Mouse (Mus musculus) forebrain, embryonic 15.5 days (tissue): ENCODE measurements around the gene Gapdh. TPM values are rescaled to one million over a fixed set of nuclear protein-coding genes. Genes with fewer than 3 reads are reported as not detected.

ENCODE experiments used
- ATAC-seq: fragments of 200-750 bp; cut with Nextera tagmentation; replicated peaks from 2 replicates; pipeline ENCODE4 v1.8.0; 2017; ENCODE audit warnings: mild to moderate bottlenecking, moderate TSS enrichment, moderate library complexity
- H3K27ac ChIP-seq: fragments of 300-500 bp; sonication (generic); replicated peaks from 2 replicates; pipeline ENCODE4 v1.5.1; 2015; ENCODE audit warnings: mild to moderate bottlenecking, inconsistent platforms
- H3K27me3 ChIP-seq: fragments of 300-500 bp; sonication (generic); 2 replicates; pipeline ENCODE4 v1.6.1; 2015; ENCODE audit warnings: inconsistent platforms
- H3K36me3 ChIP-seq: fragments of 300-500 bp; sonication (generic); 2 replicates; pipeline ENCODE4 v1.6.1; 2015; ENCODE audit warnings: mild to moderate bottlenecking, inconsistent platforms
- H3K4me1 ChIP-seq: fragments of 300-500 bp; sonication (generic); 2 replicates; pipeline ENCODE4 v1.6.1; 2015; ENCODE audit warnings: inconsistent platforms
- H3K4me2 ChIP-seq: fragments of 300-500 bp; sonication (generic); replicated peaks from 2 replicates; pipeline ENCODE4 v1.6.1; 2015; ENCODE audit warnings: mild to moderate bottlenecking, inconsistent platforms
- H3K4me3 ChIP-seq: fragments of 300-500 bp; sonication (generic); 2 replicates; pipeline ENCODE4 v1.5.1; 2015; ENCODE audit warnings: mild to moderate bottlenecking, inconsistent platforms
- H3K9ac ChIP-seq: fragments of 300-500 bp; sonication (generic); replicated peaks from 2 replicates; pipeline ENCODE4 v1.6.1; 2015; ENCODE audit warnings: mild to moderate bottlenecking, inconsistent platforms
- H3K9me3 ChIP-seq: fragments of 300-500 bp; sonication (generic); 2 replicates; pipeline ENCODE4 v1.6.1; 2016; ENCODE audit warnings: inconsistent platforms
- WGBS: fragments of 180-500 bp; shearing (Covaris S2); methylation state at CpG from one replicate; pipeline ENCODE4 v1.1.7; 2015; ENCODE audit warnings: mixed read lengths; 5-methylcytosine and 5-hydroxymethylcytosine counted together
- microRNA-seq: library from miRNA; unstranded; fragments of <30 nt; microRNA quantifications from one replicate; pipeline ENCODE4, GENCODE M21; 2016
- polyA plus RNA-seq: library from polyadenylated mRNA; unstranded; fragments of >200 nt; fragmentation: Nextera tagmentation; extraction: Ambion mirVana; gene quantifications from 2 replicates; pipeline ENCODE4 v1.2.1, GENCODE M21; 2015

The Gapdh gene
- polyA plus RNA-seq, 1 experiment from 2014 or later, result 1,461 TPM

DNA sequence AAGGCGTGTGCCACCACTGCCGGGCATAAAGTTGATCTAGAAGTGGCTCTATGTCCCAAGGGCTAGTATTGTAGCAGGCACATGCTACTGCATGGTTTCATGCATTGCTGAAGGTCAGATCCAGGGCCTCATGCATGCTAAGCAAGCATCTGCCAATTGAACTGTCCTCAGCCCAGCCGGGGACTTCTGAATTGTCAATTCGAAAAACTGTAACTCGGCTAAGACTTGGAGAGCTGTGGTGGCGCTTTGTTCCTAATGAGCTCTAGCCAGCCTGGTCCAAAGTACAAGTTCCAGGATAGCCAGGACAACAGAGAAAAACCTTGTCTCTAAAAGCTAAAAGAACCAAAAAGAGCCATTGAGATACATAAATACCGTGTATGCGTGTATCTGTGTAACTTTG is 46.9 kb downstream of the Gapdh start:
- no peak for ATAC-seq
- no peaks in the 10 kb centered on the region for H3K27me3 ChIP-seq
- WGBS, result 93% methylated on average over 8 of the region's 8 CpGs

GRCm38 (mm10) chr6:125112553-125112952 is 53.7 kb downstream of the Gapdh start:
- 95% methylated on average over 11 of the region's 11 CpGs for WGBS
- no peaks in the 10 kb centered on the region for H3K9me3 ChIP-seq
- H3K4me2 ChIP-seq, result no peak overlapping the region
- no peaks in the 10 kb centered on the region for H3K4me1 ChIP-seq
- no peak overlapping the region for H3K27ac ChIP-seq
- no peak overlapping the region for H3K4me3 ChIP-seq
- H3K9ac ChIP-seq, result no peak overlapping the region
- no peak for ATAC-seq
- no peaks in the 10 kb centered on the region for H3K27me3 ChIP-seq
- peaks cover 97% of the 10 kb centered on the region for H3K36me3 ChIP-seq

More for the DNA sequence above, 46.9 kb downstream of the Gapdh start:
- Histone ChIP-seq H3K4me1 (no peaks in the 10 kb centered on the region), H3K4me3 (no peak overlapping the region), H3K9me3 (no peaks in the 10 kb centered on the region), H3K4me2 (no peak overlapping the region), H3K9ac (no peak overlapping the region), H3K27ac (no peak overlapping the region), H3K36me3 (peaks cover 95% of the 10 kb centered on the region)

Small RNA genes lying within 50 kb of the gene (microRNA-seq; reads per million reads assigned to microRNA genes)
- gene Mir3098, result 0.66 reads per million

Other genes with a start within 250 kb of the Gapdh start
- 772 and 823 TPM in 2 replicates for gene Ptms, start 246.4 kb downstream of the Gapdh start, polyA plus RNA-seq
- gene Mlf2, start 235.1 kb downstream of the Gapdh start, polyA plus RNA-seq, result 507 and 513 TPM in 2 replicates
- 90.2 and 93.6 TPM in 2 replicates for gene Cops7a, start 200.9 kb downstream of the Gapdh start, polyA plus RNA-seq
- gene Pianp, start 169.8 kb downstream of the Gapdh start, polyA plus RNA-seq, result 29.9 and 30.4 TPM in 2 replicates
- gene Zfp384, start 157.3 kb downstream of the Gapdh start, polyA plus RNA-seq, result 16.7 and 21.7 TPM in 2 replicates
- gene Ing4, start 126.7 kb downstream of the Gapdh start, polyA plus RNA-seq, result 207 and 211 TPM in 2 replicates
- 21.9 and 26.2 TPM in 2 replicates for gene Acrbp, start 116.8 kb downstream of the Gapdh start, polyA plus RNA-seq
- 0.50 and 0.71 TPM in 2 replicates for gene Lpar5, start 98.5 kb downstream of the Gapdh start, polyA plus RNA-seq
- 98.9 and 112 TPM in 2 replicates for gene Chd4, start 70.5 kb downstream of the Gapdh start, polyA plus RNA-seq
- gene Nop2, start 34.6 kb downstream of the Gapdh start, polyA plus RNA-seq, result 51.1 and 51.8 TPM in 2 replicates
- gene Iffo1, start 21.2 kb downstream of the Gapdh start, polyA plus RNA-seq, result 18.9 and 21.0 TPM in 2 replicates
- 98.5 and 99.5 TPM in 2 replicates for gene Ncapd2, start 25.2 kb upstream of the Gapdh start, polyA plus RNA-seq
- 155 and 158 TPM in 2 replicates for gene Mrpl51, start 25.3 kb upstream of the Gapdh start, polyA plus RNA-seq
- gene Vamp1, start 49.1 kb upstream of the Gapdh start, polyA plus RNA-seq, result 5.6 and 6.0 TPM in 2 replicates
- gene Tapbpl, start 65.4 kb upstream of the Gapdh start, polyA plus RNA-seq, result 3.0 and 3.2 TPM in 2 replicates
- gene Cd27, start 70.5 kb upstream of the Gapdh start, polyA plus RNA-seq, result 1.3 and 2.3 TPM in 2 replicates
- not detected in 2 replicates for gene Tuba3a, start 119.6 kb upstream of the Gapdh start, polyA plus RNA-seq
- gene Ltbr, start 147.4 kb upstream of the Gapdh start, polyA plus RNA-seq, result 10.8 and 11.5 TPM in 2 replicates
- 0.20 and 0.25 TPM in 2 replicates for gene Scnn1a, start 154.2 kb upstream of the Gapdh start, polyA plus RNA-seq
- 11.3 and 13.0 TPM in 2 replicates for gene Tnfrsf1a, start 182.9 kb upstream of the Gapdh start, polyA plus RNA-seq
- gene Plekhg6, start 214.3 kb upstream of the Gapdh start, polyA plus RNA-seq, result 0.06 and 0.10 TPM in 2 replicates